Mouse (Mus musculus) megakaryocyte, embryonic 14.5 days (primary cell): ENCODE measurements around the gene Slc16a2. TPM values are rescaled to one million over a fixed set of nuclear protein-coding genes. Genes with fewer than 3 reads are reported as not detected.

ENCODE experiments used
- H3K27me3 ChIP-seq: replicated peaks from 2 replicates; pipeline ENCODE3; 2012; ENCODE audit warnings: inconsistent platforms
- H3K36me3 ChIP-seq: replicated peaks from 2 replicates; pipeline ENCODE3; 2012; ENCODE audit warnings: low read length, inconsistent platforms, mixed read lengths
- H3K4me1 ChIP-seq: 2 replicates; pipeline ENCODE4 v1.6.1; 2012; ENCODE audit warnings: inconsistent platforms
- H3K4me3 ChIP-seq: replicated peaks from 2 replicates; pipeline ENCODE3; 2012; ENCODE audit warnings: moderate library complexity, mild to moderate bottlenecking, inconsistent platforms
- H3K9me3 ChIP-seq: 2 replicates; pipeline ENCODE4 v1.6.1; 2012; ENCODE audit warnings: inconsistent platforms
- FLI1 ChIP-seq: IDR thresholded peaks from 2 replicates; pipeline ENCODE4 v1.6.1; 2012; ENCODE audit warnings: low read length, inconsistent platforms, mixed read lengths
- GATA1 ChIP-seq: IDR thresholded peaks from 3 replicates; pipeline ENCODE4 v1.6.1; 2012; ENCODE audit warnings: mixed read lengths, low read length, inconsistent platforms, borderline replicate concordance
- polyA plus RNA-seq: library from polyadenylated mRNA; stranded (reverse); fragments of >175 nt; gene quantifications from 2 replicates; pipeline ENCODE4 v1.2.3, GENCODE M21; 2012; ENCODE audit warnings: low replicate concordance; ENCODE audit not compliant: insufficient read depth

The Slc16a2 gene
- polyA plus RNA-seq, 1 experiment = 0.30 TPM

DNA sequence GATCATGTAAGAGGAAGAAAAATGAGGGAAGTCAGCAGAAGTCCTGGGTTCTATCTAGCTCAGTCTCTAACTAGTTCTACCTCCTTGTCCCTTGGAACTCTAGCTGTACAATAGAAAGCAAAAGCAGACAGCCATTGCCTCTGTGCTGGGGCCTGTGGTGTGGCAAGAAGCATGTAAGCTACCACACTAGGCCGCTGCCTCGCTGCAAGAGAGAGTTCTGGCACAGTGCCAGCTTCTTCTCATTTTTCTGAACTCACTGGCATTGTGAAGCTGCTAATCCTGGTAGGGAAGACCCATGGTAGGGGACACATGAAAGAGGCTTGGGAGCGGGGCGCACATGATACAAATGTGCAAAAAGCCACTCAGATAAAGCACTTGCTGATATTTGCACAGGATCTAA lies 117.8 kb downstream of the Slc16a2 start:
- peaks cover 29% of the 10 kb centered on the region for H3K27me3 ChIP-seq
- H3K9me3 ChIP-seq = no peaks in the 10 kb centered on the region
- TF ChIP-seq FLI1 = no peak
- TF ChIP-seq GATA1 = no peak
- no peak overlapping the region for H3K4me3 ChIP-seq
- H3K4me1 ChIP-seq = no peaks in the 10 kb centered on the region
- no peaks in the 10 kb centered on the region for H3K36me3 ChIP-seq

DNA sequence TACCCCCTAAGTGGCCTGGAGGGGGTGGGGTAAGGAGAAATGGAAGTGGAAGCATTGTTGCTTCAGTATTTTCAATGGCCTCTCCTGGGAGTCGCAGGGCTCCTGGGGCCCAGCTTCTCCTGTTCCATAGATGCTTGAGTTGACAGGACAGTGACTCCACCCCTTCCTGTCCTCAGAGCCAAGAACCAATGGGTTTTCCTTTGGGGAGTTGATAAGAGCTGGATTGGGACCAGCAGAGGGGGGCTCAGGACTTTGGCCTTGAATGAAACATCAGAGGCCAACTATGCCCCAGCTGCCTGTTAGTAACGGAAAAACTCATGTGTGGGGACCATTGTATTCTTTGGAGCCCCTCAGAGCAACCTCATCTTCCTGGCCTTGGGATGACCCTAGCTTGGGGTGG lies 124.0 kb downstream of the Slc16a2 start:
- Histone ChIP-seq H3K4me3 (no peak overlapping the region), H3K9me3 (no peaks in the 10 kb centered on the region), H3K36me3 (no peaks in the 10 kb centered on the region), H3K27me3 (peaks cover 41% of the 10 kb centered on the region), H3K4me1 (peaks cover 48% of the 10 kb centered on the region)
- TF ChIP-seq FLI1 = no peak

DNA sequence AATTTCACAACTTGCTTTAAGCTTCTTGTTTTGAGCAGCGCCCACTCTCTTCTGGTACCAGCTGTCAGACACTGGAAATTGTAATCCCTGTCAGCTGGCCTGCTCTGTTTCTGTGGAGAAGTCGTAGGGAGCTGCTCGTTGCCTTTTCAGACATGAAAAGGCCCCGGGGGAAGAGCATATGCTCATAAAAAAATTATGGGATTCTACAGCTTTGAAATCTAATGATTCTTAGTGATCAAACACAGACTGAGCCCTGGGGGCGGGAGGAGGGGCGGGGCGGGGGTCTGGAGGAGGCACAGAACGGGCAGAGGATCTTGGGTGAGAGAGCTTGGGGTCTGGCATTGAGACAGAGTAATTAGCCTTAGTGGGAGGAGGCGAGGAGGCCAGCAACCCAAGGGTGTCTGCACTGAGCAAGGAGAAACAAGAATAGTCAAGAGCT lies 125.7 kb downstream of the Slc16a2 start:
- Histone ChIP-seq H3K27me3 (peaks cover 38% of the 10 kb centered on the region), H3K9me3 (peaks cover 8% of the 10 kb centered on the region), H3K4me3 (peak overlapping the region; percentile 84), H3K36me3 (no peaks in the 10 kb centered on the region), H3K4me1 (peaks cover 48% of the 10 kb centered on the region)
- TF ChIP-seq GATA1 (no peak), FLI1 (no peak)

DNA sequence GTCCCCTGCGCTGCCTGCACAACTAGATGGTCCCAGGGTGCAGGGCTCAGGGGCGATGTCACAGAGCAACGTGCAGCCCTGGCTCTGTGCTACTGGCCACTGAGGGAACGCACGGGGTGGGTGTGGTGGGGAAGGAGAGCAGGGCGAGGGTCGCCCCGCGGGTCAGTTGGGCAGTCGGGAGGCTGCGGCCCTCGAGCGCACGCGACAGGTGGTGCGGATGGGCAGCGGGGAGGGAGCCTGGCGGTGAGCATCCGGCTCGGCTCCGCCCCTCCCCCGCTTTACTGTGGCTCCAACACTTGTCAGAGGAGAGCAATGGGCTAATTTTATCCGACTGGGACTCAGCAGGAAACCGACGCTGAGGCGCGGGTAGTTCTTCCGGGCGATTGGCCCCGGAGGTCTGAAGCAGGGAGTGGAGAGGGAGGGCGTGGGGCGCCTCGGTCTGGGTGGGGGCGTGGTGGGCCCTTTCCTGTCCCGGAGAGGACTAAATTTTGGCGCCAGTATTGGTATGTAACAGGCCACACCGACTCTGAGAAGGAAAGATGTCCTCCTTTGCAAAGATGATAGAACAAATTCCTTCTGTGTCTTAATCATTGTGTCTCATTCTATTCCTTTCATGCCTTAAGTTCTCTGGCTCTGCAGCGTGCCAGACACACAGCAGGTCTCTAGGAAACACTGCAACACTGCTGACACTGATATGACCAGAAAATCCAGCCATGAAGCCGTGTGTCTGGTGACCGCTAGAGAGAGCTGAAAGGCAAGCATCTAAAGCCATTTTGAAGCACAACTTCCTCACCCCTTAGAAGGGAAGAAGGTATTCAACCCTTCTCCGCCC lies 126.4 kb downstream of the Slc16a2 start:
- Histone ChIP-seq H3K27me3 (peaks cover 38% of the 10 kb centered on the region), H3K9me3 (peaks cover 8% of the 10 kb centered on the region), H3K4me3 (peak overlapping the region; percentile 91), H3K36me3 (no peaks in the 10 kb centered on the region), H3K4me1 (peaks cover 48% of the 10 kb centered on the region)
- TF ChIP-seq GATA1 (no peak), FLI1 (no peak)

DNA sequence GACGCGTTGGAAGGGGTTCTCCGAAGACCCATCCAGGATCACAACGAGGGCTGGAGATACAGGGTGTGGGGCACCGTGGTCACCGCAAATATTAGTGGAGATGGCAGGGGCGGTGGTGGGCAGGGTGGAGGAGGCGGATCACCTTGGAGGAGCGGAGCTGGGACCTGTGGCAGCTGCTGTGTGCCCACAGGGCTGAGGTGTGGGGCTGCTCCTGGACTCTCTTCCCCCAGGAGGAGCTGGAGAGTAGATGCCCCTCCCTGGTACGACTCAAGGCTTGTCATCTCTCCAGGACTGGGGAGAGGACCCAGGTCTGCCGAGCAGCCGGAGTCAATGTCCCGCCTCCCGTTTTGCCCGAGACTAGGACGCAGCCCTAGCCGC lies 127.0 kb downstream of the Slc16a2 start:
- H3K4me1 ChIP-seq = peaks cover 48% of the 10 kb centered on the region
- no peaks in the 10 kb centered on the region for H3K36me3 ChIP-seq
- H3K27me3 ChIP-seq = peaks cover 38% of the 10 kb centered on the region
- TF ChIP-seq GATA1 = no peak
- TF ChIP-seq FLI1 = no peak
- H3K4me3 ChIP-seq = peak overlapping the region; percentile 91
- H3K9me3 ChIP-seq = peaks cover 8% of the 10 kb centered on the region

DNA sequence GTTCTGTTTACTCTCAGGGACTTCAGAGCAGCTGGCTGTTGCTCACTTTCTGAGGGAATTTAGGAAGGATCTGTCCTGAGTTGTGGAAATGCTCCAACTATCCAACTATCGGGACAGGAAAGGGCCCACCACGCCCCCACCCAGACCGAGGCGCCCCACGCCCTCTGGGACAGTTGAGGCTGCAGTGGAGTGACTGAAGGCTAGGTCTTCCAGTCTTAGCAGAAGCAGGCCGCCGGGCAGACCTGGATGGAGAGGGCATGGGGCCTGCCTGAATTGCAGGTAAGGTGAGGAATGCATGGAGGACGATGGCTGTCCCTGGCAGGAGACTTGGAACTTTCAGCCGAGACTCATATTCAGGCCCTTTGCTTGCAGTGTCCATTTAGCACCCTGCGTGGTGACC lies 127.4 kb downstream of the Slc16a2 start:
- no peaks in the 10 kb centered on the region for H3K36me3 ChIP-seq
- peaks cover 34% of the 10 kb centered on the region for H3K27me3 ChIP-seq
- TF ChIP-seq GATA1 = no peak
- no peak for TF ChIP-seq FLI1
- H3K4me3 ChIP-seq = no peak overlapping the region
- H3K9me3 ChIP-seq = peaks cover 8% of the 10 kb centered on the region
- H3K4me1 ChIP-seq = peaks cover 48% of the 10 kb centered on the region

DNA sequence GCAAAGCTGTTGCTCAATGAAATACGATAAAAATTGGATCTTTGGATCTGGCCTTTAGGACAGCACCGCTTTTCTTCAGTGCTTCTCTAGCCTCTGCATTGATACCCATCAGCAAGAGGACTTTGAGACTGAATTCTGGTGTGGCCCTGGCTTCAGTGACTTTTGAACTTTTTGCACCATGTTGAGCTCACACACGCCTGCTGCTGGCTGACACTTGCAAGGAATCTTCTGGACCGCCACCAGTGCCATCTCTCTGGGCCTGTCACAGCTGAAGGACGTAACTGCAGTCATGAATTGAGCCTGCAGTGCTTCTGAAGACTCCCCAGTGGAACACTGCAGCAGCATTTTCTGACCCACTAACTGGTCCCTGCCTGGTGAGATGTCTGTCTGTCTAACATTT lies 128.9 kb downstream of the Slc16a2 start:
- Histone ChIP-seq H3K4me1 (peaks cover 44% of the 10 kb centered on the region), H3K9me3 (peaks cover 8% of the 10 kb centered on the region), H3K27me3 (peaks cover 33% of the 10 kb centered on the region), H3K4me3 (no peak overlapping the region), H3K36me3 (no peaks in the 10 kb centered on the region)
- TF ChIP-seq FLI1 (no peak), GATA1 (no peak)

DNA sequence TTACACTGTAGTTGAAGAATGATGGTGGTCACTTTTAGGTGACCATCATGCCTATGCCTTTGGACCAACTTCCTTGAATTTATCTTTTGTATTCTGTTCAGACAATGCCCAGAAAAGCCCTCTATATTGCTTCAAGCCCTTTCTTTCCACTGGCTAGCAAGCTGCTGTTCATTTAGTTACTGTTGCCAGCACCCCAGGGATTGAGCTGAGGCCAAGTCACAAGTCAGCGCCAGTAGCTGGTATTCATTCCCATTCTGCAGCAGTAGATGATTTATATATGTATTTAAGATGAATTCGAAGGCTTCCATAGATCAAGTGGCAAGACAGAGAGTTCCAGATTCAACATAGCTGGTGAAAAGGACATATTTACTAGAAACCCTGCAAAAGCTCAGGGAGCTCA lies 133.2 kb downstream of the Slc16a2 start:
- H3K4me3 ChIP-seq = no peak overlapping the region
- 0 out of 2 replicates have a peak, but pooled peaks cover 4% of the 10 kb centered on the region for H3K4me1 ChIP-seq
- peaks cover 11% of the 10 kb centered on the region for H3K9me3 ChIP-seq
- H3K27me3 ChIP-seq = peaks cover 22% of the 10 kb centered on the region
- TF ChIP-seq GATA1 (no peak), FLI1 (no peak)
- no peaks in the 10 kb centered on the region for H3K36me3 ChIP-seq

DNA sequence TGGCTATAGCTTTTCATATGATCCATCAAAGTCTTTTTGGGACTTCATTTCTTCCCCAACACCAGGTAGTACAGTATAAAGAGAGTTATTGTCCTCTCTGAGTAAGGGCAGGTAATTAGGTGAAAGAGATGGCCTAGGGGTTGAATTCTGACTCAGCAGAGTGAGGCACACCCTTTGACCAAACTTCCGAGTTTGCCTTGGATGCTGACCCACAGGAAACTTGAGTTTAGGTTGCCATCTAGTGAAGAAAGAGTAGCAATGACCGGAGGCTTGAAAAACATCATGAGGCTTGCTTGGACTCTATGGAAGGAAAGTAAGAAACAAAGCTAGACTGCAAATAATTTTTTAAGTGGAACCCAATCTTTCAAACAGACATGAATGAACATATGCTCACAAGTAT lies 147.1 kb downstream of the Slc16a2 start:
- Histone ChIP-seq H3K4me3 (no peak overlapping the region), H3K27me3 (no peaks in the 10 kb centered on the region), H3K4me1 (peaks cover 3% of the 10 kb centered on the region; the same call in 1 of the 2 replicates), H3K9me3 (no peaks in the 10 kb centered on the region), H3K36me3 (no peaks in the 10 kb centered on the region)
- TF ChIP-seq FLI1 = no peak
- TF ChIP-seq GATA1 = no peak

DNA sequence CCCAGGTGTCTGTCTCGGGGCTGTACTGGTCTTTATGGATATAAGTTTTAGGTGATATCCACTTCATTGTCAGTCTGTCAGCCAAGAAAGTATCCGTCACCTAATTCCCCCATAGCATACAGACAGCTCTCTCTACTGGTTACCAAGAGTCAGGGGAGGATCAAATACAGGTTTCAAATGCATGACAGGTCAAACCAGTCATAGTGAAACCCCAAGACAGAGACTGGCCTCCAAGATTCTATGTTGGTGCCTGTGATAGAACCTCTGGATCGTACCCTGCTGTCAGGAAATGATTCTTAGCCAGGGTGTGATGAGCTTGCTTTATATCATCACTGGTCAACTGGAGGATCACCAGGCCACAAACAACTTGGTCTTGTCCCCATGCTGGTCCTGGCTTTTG lies 148.0 kb downstream of the Slc16a2 start:
- Histone ChIP-seq H3K27me3 (no peaks in the 10 kb centered on the region), H3K9me3 (no peaks in the 10 kb centered on the region), H3K4me3 (no peak overlapping the region), H3K4me1 (peaks cover 3% of the 10 kb centered on the region; the same call in 1 of the 2 replicates), H3K36me3 (no peaks in the 10 kb centered on the region)
- TF ChIP-seq GATA1 (no peak), FLI1 (no peak)
